11 mouse cellular contexts compared by ENCODE assay signal in genomic region chr11:20571702-20572413, GRCm38 (mm10). TPM values are rescaled to one million over a fixed set of nuclear protein-coding genes. Genes with fewer than 3 reads are reported as not detected.
DNase-seq lines count a peak whose midpoint lies in the region; ATAC-seq lines count a peak whose summit lies in the region.
"Had no signal": no experiment of that assay in that cellular context is flagged by ENCODE, and none has a peak within 500 bp of the region (broad histone marks: within the 10 kb centered on the region; RNA-seq: fewer than 3 reads in every experiment).

No protein-coding gene starts in this region.

- H3K9ac ChIP-seq in kidney, embryonic 14.5 days (ENCODE audit: low read depth, low read length) = no peak overlapping the region
- no peak overlapping the region for H3K9ac ChIP-seq in midbrain, embryonic 15.5 days

- 34% methylated on average over 5 of the region's 5 CpGs for WGBS in kidney, embryonic 14.5 days
- 78% methylated on average over 5 of the region's 5 CpGs for WGBS in midbrain, embryonic 15.5 days

- no peaks in the 10 kb centered on the region for H3K27me3 ChIP-seq in kidney, embryonic 14.5 days (ENCODE audit: control insufficient read depth, insufficient read depth, low read length)
- H3K27me3 ChIP-seq in midbrain, embryonic 15.5 days (replicated peaks) = no peaks in the 10 kb centered on the region

- DNase-seq in kidney, adult 11 months = no peak
- peak; percentile 70 for DNase-seq in NIH3T3 (ENCODE audit: low read depth)
- peak; percentile 65 for DNase-seq in fat pad, adult 2 months (ENCODE audit: extremely low read depth, low read depth, low spot score)
- peak; percentile 46 to 63 for DNase-seq in left cerebral cortex, postnatal 36 days (ENCODE audit: low spot score in 2 of 2)
- no peak for DNase-seq in gastrocnemius, adult 18-20 months (ENCODE audit: low spot score)
- DNase-seq: cerebellum, adult 11 months; gastrocnemius, postnatal 14 days had no signal

- ATAC-seq in kidney, embryonic 14.5 days (ENCODE audit: low FRiP score, low TSS enrichment) = peak; percentile 58; the same call in 1 of the 2 replicates
- ATAC-seq in CD4-positive, CD25-positive, alpha-beta regulatory T cell, adult 4 months = no peak
- no peak for ATAC-seq in midbrain, embryonic 15.5 days (replicated peaks)

- no peak overlapping the region for H3K27ac ChIP-seq in kidney, embryonic 14.5 days (ENCODE audit: low read depth, low read length)
- no peak overlapping the region for H3K27ac ChIP-seq in midbrain, embryonic 15.5 days

- no peak overlapping the region for H3K4me2 ChIP-seq in kidney, embryonic 14.5 days (replicated peaks; ENCODE audit: low read depth, low read length)
- no peak overlapping the region for H3K4me2 ChIP-seq in midbrain, embryonic 15.5 days

- peaks cover 7% of the 10 kb centered on the region for H3K4me1 ChIP-seq in kidney, embryonic 14.5 days (ENCODE audit: control insufficient read depth, insufficient read depth, low read length)
- H3K4me1 ChIP-seq in midbrain, embryonic 15.5 days = no peaks in the 10 kb centered on the region

- H3K36me3 ChIP-seq in kidney, embryonic 14.5 days (ENCODE audit: control insufficient read depth, insufficient read depth, low read length) = no peaks in the 10 kb centered on the region
- H3K36me3 ChIP-seq in midbrain, embryonic 15.5 days (replicated peaks) = no peaks in the 10 kb centered on the region
- H3K36me3 ChIP-seq: G1E had no signal

- intact Hi-C loops in left cerebral cortex, postnatal 36 days (cut with DNase I) = no loop called here

- no peaks in the 10 kb centered on the region for H3K9me3 ChIP-seq in kidney, embryonic 14.5 days (ENCODE audit: control insufficient read depth, low read length)
- no peaks in the 10 kb centered on the region for H3K9me3 ChIP-seq in midbrain, embryonic 15.5 days
- H3K9me3 ChIP-seq: G1E had no signal

- H3K4me3 ChIP-seq in kidney, embryonic 14.5 days (ENCODE audit: low read length) = no peak overlapping the region
- H3K4me3 ChIP-seq in midbrain, embryonic 15.5 days = no peak overlapping the region

RNA-seq across cellular contexts. Expression of gene Sertad2, which starts 28.8 kb away (rescaled TPM):
- polyA plus RNA-seq in kidney, embryonic 14.5 days (2014; fragmentation: Nextera tagmentation; extraction: Ambion mirVana) = 24.4 and 34.9 TPM in 2 replicates
- total RNA-seq in left cerebral cortex, postnatal 36 days (2021) = 10 to 100 TPM; 20.5 to 21.9 TPM
- polyA plus RNA-seq in CD4-positive, CD25-positive, alpha-beta regulatory T cell, adult 4 months (2017; shearing (Covaris generic)) = 10 to 100 TPM; 18.5 TPM
- 27.7 and 32.3 TPM in 2 replicates for polyA plus RNA-seq in midbrain, embryonic 15.5 days (2015; fragmentation: Nextera tagmentation; extraction: Ambion mirVana)
- 10 to 100 TPM; 12.4 to 12.8 TPM for total RNA-seq in gastrocnemius, adult 18-20 months (2021)

Comparison
In these comparisons a context has a peak if more than half of its experiments do, and no peak if none do; other contexts are left out.
1. DNase-seq: peak in NIH3T3 (single experiment), fat pad, adult 2 months (single experiment) and left cerebral cortex, postnatal 36 days (2 of 2); none in kidney, adult 11 months (single experiment) and gastrocnemius, adult 18-20 months (single experiment).